Mouse (Mus musculus) A20 (cell line): ENCODE results near the gene Cdip1.
"Not testable (repeated sequence)": the region's sequence is repeated elsewhere in the genome, so short reads cannot be mapped to it uniquely, and the experiment has no call there.

Source experiments
- DNase-seq: peaks from one replicate; pipeline ENCODE4 v3.0.0-alpha.2; 2011; ENCODE audit warnings: low read depth, low spot score

Cdip1 gene

DNA sequence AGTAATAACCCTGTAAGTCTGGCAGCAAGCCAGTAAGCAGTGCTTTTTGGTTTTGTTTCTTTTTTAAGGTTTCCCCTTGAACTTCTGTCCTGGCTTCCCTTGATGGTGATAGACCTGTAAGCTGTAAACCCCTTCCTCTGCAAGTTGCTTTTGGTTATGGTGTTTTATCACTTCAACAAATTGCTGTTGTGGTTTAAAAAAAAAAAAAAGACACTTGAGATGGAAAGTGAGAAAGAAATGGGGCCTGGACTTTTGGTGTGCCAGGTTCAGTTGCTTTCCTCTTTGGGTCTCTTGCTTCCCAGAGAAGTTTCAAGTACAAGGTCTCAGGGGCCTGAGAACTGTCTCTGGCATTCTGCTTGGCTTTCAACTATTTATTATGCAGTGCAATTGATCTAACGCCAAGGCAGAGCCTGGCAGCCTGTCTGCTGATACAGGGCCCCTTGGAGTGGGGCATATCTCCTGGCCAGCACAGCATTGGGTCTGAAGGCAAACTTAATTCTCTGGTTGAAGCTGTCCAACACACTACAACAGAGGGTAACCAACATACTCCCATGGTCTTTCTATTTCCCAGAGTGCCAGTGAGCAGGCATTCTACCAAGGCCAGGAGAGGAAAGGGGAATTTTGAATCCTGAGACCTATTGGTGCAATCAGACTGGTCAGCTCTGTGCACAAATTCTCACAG lies 16.7 kb downstream of the Cdip1 start:
- no peak for DNase-seq

GRCm38 (mm10) chr16:4768719-4769118 lies 21.4 kb downstream of the Cdip1 start:
- DNase-seq, result no peak

DNA sequence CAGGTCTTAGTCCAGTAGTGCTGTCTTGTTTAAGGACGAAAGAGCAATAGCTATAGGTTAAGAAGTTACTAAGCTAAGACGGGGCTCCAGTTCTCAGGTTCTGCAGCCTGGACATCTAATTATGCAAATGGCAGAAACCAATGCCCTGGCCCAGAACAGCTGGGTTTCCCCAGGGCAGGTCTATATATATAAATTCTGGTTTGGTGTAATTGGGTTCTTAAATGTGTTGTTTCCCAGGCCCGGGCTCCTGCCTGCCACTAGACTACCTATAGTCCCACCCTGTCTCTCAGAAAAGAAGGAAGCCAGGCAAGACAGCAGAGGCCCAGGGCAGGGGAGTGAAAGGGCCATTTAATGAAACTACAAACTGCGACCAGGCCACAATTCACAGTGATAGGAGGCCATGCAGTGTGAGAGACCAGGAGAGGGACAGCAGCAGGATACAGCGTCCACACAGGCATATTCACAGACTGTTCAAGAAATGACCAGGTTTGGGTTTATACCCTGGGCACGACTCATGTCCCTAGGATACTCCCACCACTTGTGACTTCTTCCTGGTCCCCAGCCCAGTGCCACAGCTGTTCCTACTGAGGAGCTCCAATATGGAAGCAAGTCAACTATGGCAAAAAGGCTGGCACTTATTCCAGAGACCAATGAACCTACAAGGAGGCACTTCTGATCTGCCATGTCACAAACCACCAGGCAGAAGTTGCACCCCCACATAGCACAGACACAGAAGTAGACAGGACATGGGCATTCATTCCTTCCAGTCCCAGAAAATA lies 22.9 kb downstream of the Cdip1 start:
- DNase-seq, result no peak

DNA sequence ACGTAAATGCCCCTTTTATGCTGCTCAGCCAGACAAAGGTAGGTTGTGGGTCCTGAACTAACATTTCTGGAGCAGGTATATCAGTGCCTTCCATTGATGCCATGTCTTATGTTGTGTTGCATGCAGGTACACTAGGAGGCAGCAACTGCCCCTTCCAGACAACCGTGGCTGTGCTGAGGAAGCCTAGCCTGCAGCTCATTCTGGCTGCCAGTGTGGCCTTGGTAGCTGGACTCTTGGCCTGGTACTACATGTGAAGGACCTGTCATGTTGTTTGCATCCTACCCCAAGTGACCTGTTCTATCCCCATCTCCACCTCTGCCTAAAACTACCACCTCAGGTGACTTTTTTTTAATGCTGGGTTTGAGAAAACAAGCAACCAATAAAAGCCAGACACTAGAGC lies 24.2 kb downstream of the Cdip1 start:
- DNase-seq, result no peak

- peak; percentile 53 for DNase-seq
Measured at GRCm38 (mm10) chr16:4763276-4763675, 26.8 kb downstream of the Cdip1 start.

GRCm38 (mm10) chr16:4762437-4762836 lies 27.7 kb downstream of the Cdip1 start:
- no peak for DNase-seq

GRCm38 (mm10) chr16:4756660-4757335 lies 33.3 kb downstream of the Cdip1 start:
- DNase-seq, result not testable (repeated sequence)

GRCm38 (mm10) chr16:4754045-4754444 lies 36.0 kb downstream of the Cdip1 start:
- no peak for DNase-seq

- no peak for DNase-seq
Measured at GRCm38 (mm10) chr16:4752155-4752554, 37.9 kb downstream of the Cdip1 start.

- DNase-seq, result no peak
Measured at GRCm38 (mm10) chr16:4742186-4742585, 47.9 kb downstream of the Cdip1 start.

DNA sequence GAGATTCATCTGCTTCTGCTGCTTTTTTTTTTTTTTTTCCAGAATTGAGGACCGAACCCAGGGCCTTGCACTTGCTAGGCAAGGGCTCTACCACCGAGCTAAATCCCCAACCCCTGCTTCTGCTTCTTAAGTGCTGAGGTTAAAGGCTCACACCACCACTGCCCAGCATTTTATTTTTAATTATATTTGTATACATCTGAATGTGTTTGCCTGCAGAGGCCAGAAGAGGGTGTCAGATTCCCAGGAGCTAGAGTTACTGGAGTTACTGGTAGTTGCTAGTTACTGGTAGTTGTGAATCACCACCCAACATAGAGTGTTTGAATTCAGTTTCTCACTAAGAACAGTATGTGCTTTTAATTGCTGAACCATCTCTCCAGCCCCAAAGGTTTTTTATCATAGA lies 50.1 kb downstream of the Cdip1 start:
- no peak for DNase-seq

DNA sequence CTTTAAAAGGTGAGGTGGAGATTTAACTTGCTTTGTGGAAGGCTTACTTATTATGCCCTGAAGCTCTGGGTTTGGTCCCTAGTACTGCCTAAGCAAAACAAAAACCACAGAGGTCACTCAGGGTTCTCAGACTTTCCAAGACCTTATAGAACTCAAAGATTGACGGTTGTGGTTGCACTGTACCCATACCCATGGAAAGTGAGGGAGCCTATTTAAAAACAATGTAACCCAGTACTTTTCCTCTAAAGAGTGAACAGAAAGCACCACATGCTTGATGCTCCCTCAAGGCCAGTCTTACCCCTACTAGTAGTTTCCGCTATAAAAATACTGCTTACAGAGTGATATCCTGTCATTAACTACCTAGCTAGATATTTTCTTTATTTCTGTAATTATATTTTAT lies 53.8 kb downstream of the Cdip1 start:
- no peak for DNase-seq

GRCm38 (mm10) chr16:4730776-4731358 lies 59.2 kb downstream of the Cdip1 start:
- DNase-seq, result no peak

DNA sequence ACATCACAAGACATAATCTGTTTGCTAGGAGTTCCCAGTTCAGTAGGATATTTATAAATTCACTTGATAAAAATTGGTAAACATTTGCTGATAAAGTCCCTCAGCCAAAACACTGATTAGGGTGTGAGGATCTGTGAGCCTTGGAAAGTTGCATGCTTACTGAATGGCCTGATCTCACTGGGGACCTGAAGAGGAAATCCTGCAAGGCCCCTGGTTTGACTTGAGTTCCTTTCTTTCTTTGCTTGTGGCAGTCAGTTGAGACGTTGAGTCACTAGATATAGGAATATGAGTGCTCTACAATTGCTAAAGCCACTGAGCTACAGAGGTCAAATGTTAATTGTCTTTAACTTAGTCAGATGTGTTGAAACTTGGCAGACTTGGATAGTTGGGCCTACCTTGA lies 62.1 kb downstream of the Cdip1 start:
- DNase-seq, result no peak

DNA sequence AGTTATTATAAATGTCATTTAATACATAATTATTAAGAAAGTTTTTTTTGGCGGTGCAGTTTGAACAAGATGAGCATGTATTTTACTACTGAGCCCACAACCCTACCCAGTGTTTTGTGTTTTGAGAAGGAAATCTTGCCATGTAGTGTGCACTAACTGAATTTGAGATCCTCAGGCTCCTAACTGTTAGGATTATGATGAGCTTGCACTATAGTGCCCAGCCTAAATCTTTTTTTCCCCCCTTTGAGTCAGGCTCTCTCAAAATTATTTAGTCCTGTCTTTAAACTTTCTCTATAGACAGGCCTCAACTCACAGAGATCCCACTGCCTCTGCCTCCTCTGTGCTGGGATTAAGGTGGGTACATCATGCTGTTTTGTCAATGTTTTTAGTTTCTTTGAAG lies 62.6 kb downstream of the Cdip1 start:
- DNase-seq, result no peak

DNA sequence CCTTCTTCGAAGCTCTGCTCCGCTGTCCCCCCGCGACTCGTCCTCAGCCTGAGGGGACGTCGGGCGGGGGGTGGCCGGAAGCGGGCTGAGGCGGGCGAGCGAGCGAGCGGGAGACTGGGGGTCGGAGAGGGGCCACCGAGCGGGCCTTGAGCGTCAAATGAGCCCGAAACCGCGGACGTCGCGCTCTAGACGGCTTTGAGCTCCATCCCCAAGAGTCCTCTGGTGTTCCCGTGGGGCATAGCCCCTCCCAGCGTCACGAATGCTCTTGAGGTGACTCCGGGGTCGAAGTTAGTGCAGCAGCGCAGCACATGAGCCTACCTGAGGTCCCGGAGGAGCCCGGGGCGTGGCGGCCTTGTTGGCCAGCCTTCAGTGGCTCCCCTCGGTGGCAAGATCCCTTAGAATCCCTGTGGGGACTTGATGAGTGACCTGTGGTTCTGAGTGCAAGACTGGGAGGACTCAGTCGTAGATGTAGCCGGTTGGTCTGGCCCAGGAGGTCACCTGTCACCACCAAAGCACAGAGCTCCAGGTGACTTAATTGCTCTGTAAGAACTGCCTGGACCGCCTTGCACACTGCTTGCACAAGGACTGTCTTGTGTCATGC lies 63.5 kb downstream of the Cdip1 start:
- DNase-seq, result no peak

DNA sequence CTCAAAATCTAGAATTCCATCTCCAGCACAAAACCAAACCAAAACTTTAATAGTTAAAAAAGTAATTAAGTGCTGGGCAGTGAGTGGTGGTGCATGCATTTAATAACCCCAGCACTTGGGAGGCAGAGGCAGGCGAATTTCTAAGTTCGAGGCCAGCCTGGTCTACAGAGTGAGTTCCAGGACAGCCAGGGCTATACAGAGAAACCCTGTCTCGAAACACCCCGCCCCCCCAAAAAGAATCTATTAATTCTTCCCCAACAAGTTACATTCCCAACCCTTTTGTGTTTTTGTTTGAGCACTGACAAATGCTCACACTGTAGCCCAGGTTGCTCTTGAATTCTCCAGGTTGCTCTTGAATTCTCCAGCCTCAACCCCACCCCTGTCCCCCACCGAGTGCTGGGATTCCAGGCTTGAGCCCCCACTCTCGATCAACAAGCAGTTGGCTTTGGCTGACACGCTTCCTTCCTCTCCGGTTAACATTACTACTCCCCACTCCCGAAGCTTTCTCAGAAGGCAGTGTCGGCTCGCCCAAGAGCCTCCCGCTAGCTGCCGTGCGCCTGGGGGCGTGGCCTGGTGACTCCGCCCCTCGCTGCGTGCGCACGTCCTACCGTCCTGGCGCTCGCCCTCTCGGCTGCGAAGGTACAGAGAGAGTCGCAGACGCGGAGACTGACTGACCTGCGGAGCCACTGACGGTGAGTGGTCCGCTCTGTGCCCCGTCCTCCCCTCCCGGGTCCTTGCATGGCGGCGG lies 64.1 kb downstream of the Cdip1 start, which contains the start of gene Hmox2:
TSS of gene Hmox2 (plus strand) at position 582 of the 748 bp plus-strand sequence.
- peak; percentile 95 for DNase-seq

- no peak for DNase-seq
Measured at GRCm38 (mm10) chr16:4725266-4725665, 64.8 kb downstream of the Cdip1 start.

DNA sequence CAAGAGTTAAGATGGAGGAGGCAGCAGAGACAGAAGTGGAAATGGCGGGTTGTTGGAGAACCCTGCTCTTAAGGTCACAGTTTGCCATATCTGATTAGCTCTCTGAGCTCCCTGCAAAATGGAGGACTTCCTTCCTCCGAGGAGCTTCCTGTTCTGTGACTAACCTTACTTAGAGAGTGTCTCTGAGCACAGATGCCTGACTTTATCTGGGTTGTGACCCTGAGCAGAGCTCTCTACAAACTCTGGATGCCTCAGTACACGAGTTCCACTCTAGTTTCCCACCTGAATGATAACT lies 67.2 kb downstream of the Cdip1 start:
- DNase-seq, result no peak

DNA sequence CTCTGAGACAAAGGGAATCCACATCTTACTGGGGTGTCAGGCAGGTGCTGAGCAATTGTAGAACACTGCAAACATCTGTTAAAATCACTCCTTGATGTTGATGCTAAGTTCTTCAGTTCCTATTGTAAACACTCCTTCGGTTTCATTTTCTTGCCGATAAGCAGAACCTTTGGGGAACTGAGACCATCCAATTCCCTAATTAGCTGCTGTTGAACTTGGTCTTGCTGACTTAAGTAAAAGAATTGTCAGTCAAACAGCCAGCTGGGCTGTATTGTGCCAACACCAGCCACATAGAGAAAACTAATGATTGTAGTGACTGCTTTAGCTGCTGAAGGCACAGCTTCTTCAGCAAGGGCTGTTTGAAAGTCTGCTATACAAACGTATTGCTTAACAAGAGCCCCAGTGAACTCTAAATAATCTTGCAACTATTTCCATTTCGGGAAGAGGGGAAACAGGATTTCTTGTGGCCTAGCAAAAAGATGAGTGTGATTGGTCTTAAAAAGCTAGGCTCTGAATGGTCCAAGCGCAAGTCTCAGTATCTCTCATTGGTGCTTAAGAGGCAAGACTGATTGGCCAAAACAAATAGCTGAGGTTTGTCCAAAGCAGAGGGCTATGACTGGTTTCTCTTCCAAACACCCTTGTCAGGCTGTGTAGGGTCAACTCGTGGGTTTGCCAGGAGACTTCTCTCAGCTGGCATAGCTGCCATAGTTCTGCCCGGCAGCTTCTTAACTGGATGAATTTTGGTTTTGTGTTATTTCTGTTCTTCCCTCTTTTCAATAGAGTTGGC lies 67.8 kb downstream of the Cdip1 start:
- peak; percentile 89 for DNase-seq
